Mouse (Mus musculus) adrenal gland, postnatal 36 days (tissue): Measurements from ENCODE around the gene Clca3a2. TPM values are rescaled to one million over a fixed set of nuclear protein-coding genes. Genes with fewer than 3 reads are reported as not detected.
"Not testable (repeated sequence)": the region's sequence is repeated elsewhere in the genome, so short reads cannot be mapped to it uniquely, and the experiment has no call there.

Source experiments
- DNase-seq, 2 experiments: peaks; one replicate each; pipeline ENCODE4 v3.0.0; 2021; ENCODE audit warnings: mixed read lengths in 1 of 2
- long read RNA-seq, 2 experiments: library from polyadenylated mRNA; stranded (forward); transcript quantifications; one replicate each; pipeline ENCODE4 v2.0.0; 2021; ENCODE audit warnings: borderline sequencing depth in 2 of 2
- total RNA-seq, 2 experiments: library from RNA; stranded (reverse); gene quantifications; 2 replicates each; pipeline ENCODE4 v1.2.3; 2021

Clca3a2 gene
- total RNA-seq, result under 1 TPM in 1 of 2 experiments, not detected in 1; 0.10 TPM
- long read RNA-seq, experiment 1, result 0 reads
- long read RNA-seq, experiment 2, result 0 reads

- DNase-seq, result not testable (repeated sequence)
Observed at GRCm38 (mm10) chr3:144819219-144819618, at the start of gene Clca3a2. Gene Clca3a2 (minus strand): TSS chr3:144819494.

GRCm38 (mm10) chr3:144849584-144849983 is 30.3 kb upstream of the Clca3a2 start:
- DNase-seq, result no peak

- not testable (repeated sequence) for DNase-seq
Observed at GRCm38 (mm10) chr3:144849014-144849556, 29.8 kb upstream of the Clca3a2 start, which contains the start of gene Clca3b. Gene Clca3b (minus strand): TSS chr3:144849357.

- DNase-seq, result no peak
Observed at GRCm38 (mm10) chr3:144827257-144827656, 8.0 kb upstream of the Clca3a2 start.

- peak; percentile 77 to 83 for DNase-seq
Observed at GRCm38 (mm10) chr3:144825151-144825550, 5.9 kb upstream of the Clca3a2 start.

- no peak for DNase-seq
Observed at GRCm38 (mm10) chr3:144823331-144823730, 4.0 kb upstream of the Clca3a2 start.

GRCm38 (mm10) chr3:144820632-144821031 is 1.3 kb upstream of the Clca3a2 start:
- no peak for DNase-seq

GRCm38 (mm10) chr3:144813336-144813735 is 6.0 kb downstream of the Clca3a2 start:
- not testable (repeated sequence) for DNase-seq

- no peak for DNase-seq
Observed at GRCm38 (mm10) chr3:144811821-144812220, 7.5 kb downstream of the Clca3a2 start.

GRCm38 (mm10) chr3:144808153-144808925 is 11.0 kb downstream of the Clca3a2 start:
- DNase-seq, result not testable (repeated sequence)

GRCm38 (mm10) chr3:144806626-144807025 is 12.7 kb downstream of the Clca3a2 start:
- not testable (repeated sequence) for DNase-seq

- peak; percentile 23 to 43 for DNase-seq
Observed at GRCm38 (mm10) chr3:144801861-144802260, 17.4 kb downstream of the Clca3a2 start.

- no peak for DNase-seq
Observed at GRCm38 (mm10) chr3:144785181-144786148, 33.8 kb downstream of the Clca3a2 start.

GRCm38 (mm10) chr3:144765161-144765560 is 54.1 kb downstream of the Clca3a2 start:
- DNase-seq, result no peak

- DNase-seq, result no peak
Observed at GRCm38 (mm10) chr3:144761454-144761853, 57.8 kb downstream of the Clca3a2 start.

GRCm38 (mm10) chr3:144760592-144761309 is 58.5 kb downstream of the Clca3a2 start, which contains the start of gene Clca3a1:
Gene Clca3a1 (minus strand): TSS chr3:144760977.
- DNase-seq, result peak in 1 of 2 experiments; percentile 13

GRCm38 (mm10) chr3:144759719-144760118 is 59.6 kb downstream of the Clca3a2 start:
- DNase-seq, result no peak

- DNase-seq, result not testable (repeated sequence)
Observed at GRCm38 (mm10) chr3:144756103-144756502, 63.2 kb downstream of the Clca3a2 start.

GRCm38 (mm10) chr3:144753120-144753519 is 66.2 kb downstream of the Clca3a2 start:
- DNase-seq, result peak; percentile 30 to 56

GRCm38 (mm10) chr3:144749062-144749963 is 70.0 kb downstream of the Clca3a2 start:
- not testable (repeated sequence) for DNase-seq
